Comparison of ENCODE assay signal across 14 mouse cellular contexts in genomic region chr13:37801101-37802075, GRCm38 (mm10). TPM values are rescaled to one million over a fixed set of nuclear protein-coding genes. Genes with fewer than 3 reads are reported as not detected.
A peak's percentile ranks its signal among the peaks of the same experiment; 100 is the strongest.
DNase-seq lines count a peak whose midpoint lies in the region; ATAC-seq lines count a peak whose summit lies in the region.
"Had no signal": no experiment of that assay in that cellular context is flagged by ENCODE, and none has a peak within 500 bp of the region (broad histone marks: within the 10 kb centered on the region; RNA-seq: fewer than 3 reads in every experiment).

No protein-coding gene starts in this region.

- ATAC-seq in liver, embryonic 11.5 days (replicated peaks; ENCODE audit: low FRiP score): peak; percentile 68
- peak; percentile 56; the same call in 1 of the 2 replicates for ATAC-seq in monocyte, adult 5-6 weeks (replicated peaks; ENCODE audit: insufficient number of reproducible peaks, low FRiP score, low TSS enrichment, poor library complexity, severe bottlenecking)

- H3K27ac ChIP-seq in liver, embryonic 11.5 days (ENCODE audit: low read depth, low read length): no peak overlapping the region
- H3K27ac ChIP-seq: heart, adult 2 months; macrophage had no signal

- no peaks in the 10 kb centered on the region for H3K9me3 ChIP-seq in liver, embryonic 11.5 days (ENCODE audit: control insufficient read depth, low read length)
- H3K9me3 ChIP-seq in erythroblast, embryonic 14.5 days (ENCODE audit: control insufficient read depth, low read length): no peaks in the 10 kb centered on the region
- H3K9me3 ChIP-seq: G1E; stomach, embryonic 15.5 days had no signal

- H3K27me3 ChIP-seq in liver, embryonic 11.5 days (replicated peaks; ENCODE audit: control insufficient read depth, insufficient read depth, low read length): no peaks in the 10 kb centered on the region
- H3K27me3 ChIP-seq in erythroblast, embryonic 14.5 days (ENCODE audit: control insufficient read depth): no peaks in the 10 kb centered on the region
- H3K27me3 ChIP-seq: stomach, embryonic 15.5 days had no signal

- DNase-seq in liver, embryonic 11.5 days (ENCODE audit: low spot score): no peak
- DNase-seq in liver: no peak
- peak; percentile 72 to 85 for DNase-seq in thymus, postnatal 36 days
- DNase-seq in embryo, embryonic 11 days: no peak
- DNase-seq in kidney, postnatal 25 days: no peak
- no peak for DNase-seq in left cerebral cortex, postnatal 25 days (ENCODE audit: low spot score in 2 of 2)
- DNase-seq: cerebellum, postnatal 36 days; kidney, adult 8-10 months had no signal

- intact Hi-C loops in left cerebral cortex, postnatal 25 days (cut with DNase I): loop anchor here (5.0 kb wide), 1 partner anchor 49 kb away; no protein-coding TSS in a partner anchor

- peak overlapping the region; percentile 51 for H3K4me2 ChIP-seq in liver, embryonic 11.5 days
- H3K4me2 ChIP-seq: stomach, embryonic 15.5 days had no signal

- peaks cover 27% of the 10 kb centered on the region for H3K4me1 ChIP-seq in liver, embryonic 11.5 days (replicated peaks; ENCODE audit: control insufficient read depth, insufficient read depth, low read length)
- peaks cover 26% of the 10 kb centered on the region for H3K4me1 ChIP-seq in erythroblast, embryonic 14.5 days (ENCODE audit: control insufficient read depth)

- H3K4me3 ChIP-seq in liver, embryonic 11.5 days (ENCODE audit: low read depth, low read length): no peak overlapping the region
- H3K4me3 ChIP-seq in erythroblast, embryonic 14.5 days (replicated peaks): peak overlapping the region; percentile 11
- H3K4me3 ChIP-seq: heart, adult 2 months; stomach, embryonic 15.5 days had no signal

- no peaks in the 10 kb centered on the region for H3K36me3 ChIP-seq in liver, embryonic 11.5 days (ENCODE audit: control insufficient read depth, insufficient read depth, low read length)
- H3K36me3 ChIP-seq in erythroblast, embryonic 14.5 days (ENCODE audit: control insufficient read depth): no peaks in the 10 kb centered on the region
- H3K36me3 ChIP-seq: G1E; stomach, embryonic 15.5 days had no signal

- WGBS in liver, embryonic 11.5 days: 38% methylated on average over 11 of the region's 11 CpGs

- H3K9ac ChIP-seq in liver, embryonic 11.5 days (ENCODE audit: low read depth, low read length): no peak overlapping the region
- H3K9ac ChIP-seq: stomach, embryonic 15.5 days had no signal

RNA-seq across cellular contexts. Expression of gene Rreb1, which starts 23.2 kb away (rescaled TPM):
- polyA plus RNA-seq in liver, embryonic 11.5 days (2014; fragmentation: Nextera tagmentation; extraction: Ambion mirVana): 20.6 and 23.6 TPM in 2 replicates
- 0.46 and 0.60 TPM in 2 replicates for polyA plus RNA-seq in erythroblast, embryonic 14.5 days (2012)
- 13.0 to 29.9 TPM (median 18.2 TPM) in 3 replicates for total RNA-seq in monocyte, adult 5-6 weeks (2017)
- total RNA-seq in left cerebral cortex, postnatal 25 days (2021): 10 to 100 TPM; 29.4 to 30.1 TPM

Comparison
In these comparisons a context has a peak if more than half of its experiments do, and no peak if none do; other contexts are left out.
1. DNase-seq: peak in thymus, postnatal 36 days (2 of 2); none in liver, embryonic 11.5 days (single experiment), liver (single experiment), embryo, embryonic 11 days (single experiment), kidney, postnatal 25 days (0 of 2) and left cerebral cortex, postnatal 25 days (0 of 2).